28 mouse cellular contexts compared by ENCODE assay signal in genomic region chr2:51657684-51658083, GRCm38 (mm10). TPM values are rescaled to one million over a fixed set of nuclear protein-coding genes. Genes with fewer than 3 reads are reported as not detected.
A peak's percentile ranks its signal among the peaks of the same experiment; 100 is the strongest.
DNase-seq lines count a peak whose midpoint lies in the region; ATAC-seq and TF ChIP-seq lines count a peak whose summit lies in the region.
"Had no signal": no experiment of that assay in that cellular context is flagged by ENCODE, and none has a peak within 500 bp of the region (broad histone marks: within the 10 kb centered on the region; RNA-seq: fewer than 3 reads in every experiment).

No protein-coding gene starts in this region.

- no peaks in the 10 kb centered on the region for H3K27me3 ChIP-seq in limb, embryonic 10.5 days (ENCODE audit: low read depth, poor library complexity, severe bottlenecking)
- H3K27me3 ChIP-seq in thymus, adult 2 months (ENCODE audit: control insufficient read depth, insufficient read depth, low read length), result no peaks in the 10 kb centered on the region
- H3K27me3 ChIP-seq in liver, postnatal 0 days (ENCODE audit: insufficient read depth, low read length), result no peaks in the 10 kb centered on the region
- H3K27me3 ChIP-seq: embryonic facial prominence, embryonic 13.5 days; intestine, embryonic 15.5 days; kidney, embryonic 15.5 days; lung, embryonic 15.5 days; neural tube, embryonic 15.5 days had no signal

- peak; percentile 87 for DNase-seq in heart, adult 11 months
- no peak for DNase-seq in heart, adult 9 months (ENCODE audit: low spot score in 2 of 2)
- peak; percentile 19 for DNase-seq in left cerebral cortex, postnatal 4 days
- DNase-seq in left cerebral cortex, postnatal 36 days (ENCODE audit: low spot score in 2 of 2), result no peak
- DNase-seq in Muller cell, postnatal 12 days (ENCODE audit: inconsistent ontology term), result peak; percentile 83
- no peak for DNase-seq in limb, embryonic 10.5 days (ENCODE audit: low spot score)
- no peak for DNase-seq in thymus, adult 2 months
- no peak for DNase-seq in liver, postnatal 0 days
- DNase-seq: adrenal gland, postnatal 14 days; cerebellum, adult 11 months; cerebellum, postnatal 36 days; gastrocnemius, postnatal 36 days; right cerebral cortex, postnatal 4 days had no signal

- H3K36me3 ChIP-seq in limb, embryonic 10.5 days, result no peaks in the 10 kb centered on the region
- H3K36me3 ChIP-seq in thymus, adult 2 months (ENCODE audit: control insufficient read depth, insufficient read depth, low read length), result no peaks in the 10 kb centered on the region
- H3K36me3 ChIP-seq in liver, postnatal 0 days (replicated peaks; ENCODE audit: insufficient read depth, low read length), result no peaks in the 10 kb centered on the region
- H3K36me3 ChIP-seq: embryonic facial prominence, embryonic 13.5 days; G1E; intestine, embryonic 15.5 days; kidney, embryonic 15.5 days; lung, embryonic 15.5 days; neural tube, embryonic 15.5 days had no signal

- TF ChIP-seq POLR2A in thymus, adult 2 months (IDR thresholded peaks at IDR 0.05; ENCODE audit: control insufficient read depth, extremely low read depth, insufficient read depth, low read length, poor library complexity), result no peak

- TF ChIP-seq EP300 in liver, postnatal 0 days (IDR thresholded peaks at IDR 0.05; ENCODE audit: low read depth), result no peak

- no peak for ATAC-seq in liver, postnatal 0 days
- ATAC-seq: forebrain, embryonic 16.5 days; intestine, embryonic 15.5 days had no signal

- no peak overlapping the region for H3K4me2 ChIP-seq in liver, postnatal 0 days (ENCODE audit: low read depth, low read length)
- H3K4me2 ChIP-seq: embryonic facial prominence, embryonic 13.5 days; heart, embryonic 11.5 days; hindbrain, embryonic 14.5 days; intestine, embryonic 15.5 days; kidney, embryonic 15.5 days; liver, embryonic 11.5 days; lung, embryonic 15.5 days; neural tube, embryonic 15.5 days had no signal

- H3K27ac ChIP-seq in limb, embryonic 10.5 days, result peak overlapping the region; percentile 53
- no peak overlapping the region for H3K27ac ChIP-seq in thymus, adult 2 months (ENCODE audit: control insufficient read depth, insufficient read depth, low read length)
- H3K27ac ChIP-seq in liver, postnatal 0 days (ENCODE audit: low read depth), result no peak overlapping the region
- H3K27ac ChIP-seq: embryonic facial prominence, embryonic 13.5 days; hindbrain, embryonic 14.5 days; intestine, embryonic 15.5 days; kidney, embryonic 15.5 days; lung, embryonic 15.5 days; neural tube, embryonic 15.5 days had no signal

- intact Hi-C loops in left cerebral cortex, postnatal 4 days (cut with DNase I), result no loop called here
- intact Hi-C loops in left cerebral cortex, postnatal 36 days (cut with DNase I), result no loop called here

- 51% methylated on average over 3 of the region's 3 CpGs for WGBS in limb, embryonic 10.5 days
- WGBS in thymus, adult 2 months, result 94% methylated on average over 3 of the region's 3 CpGs
- WGBS in liver, postnatal 0 days (ENCODE audit: insufficient replicate concordance), result 67% methylated on average over 3 of the region's 3 CpGs

- peaks cover 17% of the 10 kb centered on the region; the same call in 1 of the 2 replicates for H3K4me1 ChIP-seq in limb, embryonic 10.5 days
- no peaks in the 10 kb centered on the region for H3K4me1 ChIP-seq in thymus, adult 2 months (replicated peaks; ENCODE audit: control insufficient read depth, insufficient read depth, low read length)
- H3K4me1 ChIP-seq in liver, postnatal 0 days (ENCODE audit: insufficient read depth), result no peaks in the 10 kb centered on the region
- H3K4me1 ChIP-seq: embryonic facial prominence, embryonic 13.5 days; intestine, embryonic 15.5 days; kidney, embryonic 15.5 days; lung, embryonic 15.5 days; neural tube, embryonic 15.5 days had no signal

- no peak for TF ChIP-seq CTCF in thymus, adult 2 months (IDR thresholded peaks at IDR 0.05; ENCODE audit: borderline replicate concordance, control insufficient read depth, extremely low read depth, insufficient read depth, low read length, poor library complexity)
- TF ChIP-seq CTCF in liver, postnatal 0 days (IDR thresholded peaks at IDR 0.05; ENCODE audit: low read depth), result no peak

- H3K9ac ChIP-seq in liver, postnatal 0 days (replicated peaks), result no peak overlapping the region
- H3K9ac ChIP-seq: embryonic facial prominence, embryonic 13.5 days; hindbrain, embryonic 14.5 days; intestine, embryonic 15.5 days; kidney, embryonic 15.5 days; lung, embryonic 15.5 days; neural tube, embryonic 15.5 days had no signal

- no peak overlapping the region for H3K4me3 ChIP-seq in limb, embryonic 10.5 days
- H3K4me3 ChIP-seq in thymus, adult 2 months (ENCODE audit: control insufficient read depth, insufficient read depth, low read length), result no peak overlapping the region
- H3K4me3 ChIP-seq in liver, postnatal 0 days (ENCODE audit: low read depth, low read length), result no peak overlapping the region
- H3K4me3 ChIP-seq: embryonic facial prominence, embryonic 13.5 days; intestine, embryonic 15.5 days; kidney, embryonic 15.5 days; lung, embryonic 15.5 days; neural tube, embryonic 15.5 days had no signal

- no peaks in the 10 kb centered on the region for H3K9me3 ChIP-seq in limb, embryonic 10.5 days (replicated peaks)
- no peaks in the 10 kb centered on the region for H3K9me3 ChIP-seq in liver, postnatal 0 days (ENCODE audit: low read length)
- H3K9me3 ChIP-seq: embryonic facial prominence, embryonic 13.5 days; intestine, embryonic 15.5 days; kidney, embryonic 15.5 days; lung, embryonic 15.5 days; neural tube, embryonic 15.5 days had no signal

RNA-seq across cellular contexts. Expression of gene Tas2r134, which starts 30.4 kb away (rescaled TPM):
- total RNA-seq in left cerebral cortex, postnatal 4 days (2021), result not detected
- total RNA-seq in left cerebral cortex, postnatal 36 days (2021), result not detected
- polyA plus RNA-seq in limb, embryonic 10.5 days (2016; fragmentation: Nextera tagmentation; extraction: Ambion mirVana), result not detected in 2 replicates
- polyA plus RNA-seq in thymus, adult 2 months (2012; rRNA removed), result not detected in 2 replicates
- not detected in 2 replicates for polyA plus RNA-seq in liver, postnatal 0 days (2015; fragmentation: Nextera tagmentation; extraction: Ambion mirVana)
- total RNA-seq: adrenal gland, postnatal 14 days; G1E; gastrocnemius, postnatal 36 days; heart, postnatal 10 days; left cerebral cortex, adult 18-20 months had no signal
- polyA plus RNA-seq: brain, embryonic 14.5 days; embryonic facial prominence, embryonic 13.5 days; forebrain, embryonic 16.5 days; G1E; heart, embryonic 11.5 days; hindbrain, embryonic 14.5 days; intestine, embryonic 15.5 days; kidney, embryonic 15.5 days; limb, embryonic 11.5 days; liver, embryonic 11.5 days; lung, embryonic 15.5 days; neural tube, embryonic 15.5 days; stomach, embryonic 16.5 days had no signal

Comparison
In these comparisons a context has a peak if more than half of its experiments do, and no peak if none do; other contexts are left out.
1. DNase-seq: peak in heart, adult 11 months (single experiment), left cerebral cortex, postnatal 4 days (single experiment) and Muller cell, postnatal 12 days (single experiment); none in heart, adult 9 months (0 of 2), left cerebral cortex, postnatal 36 days (0 of 2), limb, embryonic 10.5 days (single experiment), thymus, adult 2 months (single experiment) and liver, postnatal 0 days (single experiment).